Mouse (Mus musculus) stomach, embryonic 16.5 days (tissue): ENCODE data around the gene Cbln3. TPM values are rescaled to one million over a fixed set of nuclear protein-coding genes. Genes with fewer than 3 reads are reported as not detected.

Experiments used
- ATAC-seq: fragments of 200-750 bp; cut with Nextera tagmentation; 2 replicates; pipeline ENCODE4 v1.8.0; 2017; ENCODE audit warnings: moderate number of reproducible peaks, moderate TSS enrichment; ENCODE audit not compliant: insufficient read depth, low FRiP score
- H3K27ac ChIP-seq: fragments of 300-500 bp; sonication (generic); 2 replicates; pipeline ENCODE4 v1.5.1; 2014; ENCODE audit warnings: low read length
- H3K27me3 ChIP-seq: fragments of 300-500 bp; sonication (generic); 2 replicates; pipeline ENCODE4 v1.6.1; 2014; ENCODE audit warnings: low read length, control low read depth, mixed read lengths; ENCODE audit not compliant: control insufficient read depth, insufficient read depth
- H3K36me3 ChIP-seq: fragments of 300-500 bp; sonication (generic); 2 replicates; pipeline ENCODE4 v1.6.1; 2014; ENCODE audit warnings: low read length; ENCODE audit not compliant: control insufficient read depth, insufficient read depth
- H3K4me1 ChIP-seq: fragments of 300-500 bp; sonication (generic); 2 replicates; pipeline ENCODE4 v1.6.1; 2014; ENCODE audit warnings: low read length, control low read depth, mixed read lengths; ENCODE audit not compliant: control insufficient read depth, insufficient read depth
- H3K4me2 ChIP-seq: fragments of 300-500 bp; sonication (generic); 2 replicates; pipeline ENCODE4 v1.6.1; 2014; ENCODE audit warnings: low read depth, low read length, mixed read lengths
- H3K4me3 ChIP-seq: fragments of 300-500 bp; sonication (generic); replicated peaks from 2 replicates; pipeline ENCODE4 v1.5.1; 2014; ENCODE audit warnings: mild to moderate bottlenecking, low read length
- H3K9ac ChIP-seq: fragments of 300-500 bp; sonication (generic); 2 replicates; pipeline ENCODE4 v1.6.1; 2014; ENCODE audit warnings: low read length
- H3K9me3 ChIP-seq: fragments of 300-500 bp; sonication (generic); replicated peaks from 2 replicates; pipeline ENCODE4 v1.6.1; 2016; ENCODE audit warnings: low read length, control low read depth; ENCODE audit not compliant: control insufficient read depth
- WGBS: fragments of 180-500 bp; shearing (Covaris S2); extraction: QIAGEN DNeasy Blood & Tissue Kit; methylation state at CpG from one replicate; pipeline ENCODE4 v1.1.7; 2014; 5-methylcytosine and 5-hydroxymethylcytosine counted together
- polyA plus RNA-seq: library from polyadenylated mRNA; unstranded; fragments of >200 nt; fragmentation: Nextera tagmentation; extraction: Ambion mirVana; gene quantifications from 2 replicates; pipeline ENCODE4 v1.2.1, GENCODE M21; 2015

The Cbln3 gene
- polyA plus RNA-seq, 1 experiment from 2014 or later, result 0.45 TPM

- H3K9ac ChIP-seq, result no peak overlapping the region
- no peak overlapping the region for H3K4me2 ChIP-seq
- no peaks in the 10 kb centered on the region for H3K27me3 ChIP-seq
- WGBS, result 55% methylated on average over 4 of the region's 4 CpGs
- no peak overlapping the region for H3K27ac ChIP-seq
- no peaks in the 10 kb centered on the region for H3K36me3 ChIP-seq
- no peak for ATAC-seq
- no peaks in the 10 kb centered on the region for H3K4me1 ChIP-seq
- H3K9me3 ChIP-seq, result no peaks in the 10 kb centered on the region
- H3K4me3 ChIP-seq, result no peak overlapping the region
Observed at GRCm38 (mm10) chr14:55840853-55841366, 43.3 kb downstream of the Cbln3 start.

GRCm38 (mm10) chr14:55838740-55839139 lies 45.5 kb downstream of the Cbln3 start:
- ATAC-seq, result no peak
- Histone ChIP-seq H3K36me3 (no peaks in the 10 kb centered on the region), H3K9me3 (no peaks in the 10 kb centered on the region), H3K4me1 (0 out of 2 replicates have a peak, but pooled peaks cover 7% of the 10 kb centered on the region), H3K9ac (no peak overlapping the region), H3K27ac (no peak overlapping the region), H3K27me3 (no peaks in the 10 kb centered on the region), H3K4me3 (no peak overlapping the region), H3K4me2 (no peak overlapping the region)
- 90% methylated on average over 4 of the region's 4 CpGs for WGBS

- Histone ChIP-seq H3K27me3 (no peaks in the 10 kb centered on the region), H3K27ac (no peak overlapping the region)
- WGBS, result 85% methylated on average over 5 of the region's 5 CpGs
Observed at GRCm38 (mm10) chr14:55838312-55838711, 45.9 kb downstream of the Cbln3 start.

DNA sequence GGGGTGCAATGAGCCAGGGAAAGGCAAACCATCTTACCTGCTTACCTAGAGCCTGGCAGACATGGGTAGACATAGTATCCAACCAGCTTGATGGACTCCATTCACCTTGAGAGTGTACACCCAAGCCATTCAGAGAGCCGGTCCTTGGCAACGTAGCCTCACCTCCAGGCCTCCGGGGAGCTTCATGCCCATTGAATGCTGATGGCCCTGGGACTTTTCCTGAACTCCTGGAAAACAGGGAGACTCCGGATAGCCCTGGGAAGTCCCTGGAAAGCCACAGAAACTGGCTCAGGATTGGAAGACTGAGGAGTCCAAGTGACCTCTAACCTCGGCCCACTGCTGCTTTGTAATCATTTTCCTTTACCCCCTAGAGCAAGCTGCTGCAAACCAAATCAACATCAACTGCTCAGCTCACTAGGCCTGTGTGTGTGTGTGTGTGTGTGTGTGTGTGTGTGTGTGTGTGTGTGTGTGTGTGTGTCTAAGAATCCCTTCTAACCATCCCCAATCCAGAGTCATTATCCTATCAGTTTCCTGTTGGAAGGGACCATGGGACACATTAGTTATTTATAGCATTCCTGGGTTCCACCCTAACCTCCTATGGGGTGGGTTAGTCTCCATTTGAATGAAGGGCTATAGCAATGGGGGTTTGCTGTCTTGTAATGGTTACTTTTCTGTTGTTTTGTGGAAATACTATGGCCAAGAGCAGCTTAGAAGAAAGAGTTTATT lies 49.2 kb downstream of the Cbln3 start:
- no peak for ATAC-seq
- no peak overlapping the region for H3K4me2 ChIP-seq
- 77% methylated on average over 5 of the region's 5 CpGs for WGBS
- no peak overlapping the region for H3K27ac ChIP-seq
- H3K4me3 ChIP-seq, result no peak overlapping the region
- no peak overlapping the region for H3K9ac ChIP-seq
- 0 out of 2 replicates have a peak, but pooled peaks cover 7% of the 10 kb centered on the region for H3K4me1 ChIP-seq
- H3K27me3 ChIP-seq, result no peaks in the 10 kb centered on the region
- no peaks in the 10 kb centered on the region for H3K9me3 ChIP-seq
- no peaks in the 10 kb centered on the region; the same call in 1 of the 2 replicates for H3K36me3 ChIP-seq

More at GRCm38 (mm10) chr14:55838312-55838711, 45.9 kb downstream of the Cbln3 start:
- Histone ChIP-seq H3K4me1 (0 out of 2 replicates have a peak, but pooled peaks cover 7% of the 10 kb centered on the region), H3K9ac (no peak overlapping the region), H3K9me3 (no peaks in the 10 kb centered on the region), H3K36me3 (no peaks in the 10 kb centered on the region), H3K4me2 (no peak overlapping the region), H3K4me3 (no peak overlapping the region)
- no peak for ATAC-seq

- H3K4me3 ChIP-seq, result no peak overlapping the region
- H3K4me1 ChIP-seq, result peaks cover 17% of the 10 kb centered on the region; the same call in 1 of the 2 replicates
- no peak overlapping the region for H3K4me2 ChIP-seq
- H3K9ac ChIP-seq, result no peak overlapping the region
- WGBS, result 78% methylated on average over 4 of the region's 4 CpGs
- H3K27me3 ChIP-seq, result no peaks in the 10 kb centered on the region
- ATAC-seq, result no peak
- H3K27ac ChIP-seq, result no peak overlapping the region
- H3K36me3 ChIP-seq, result peaks cover 4% of the 10 kb centered on the region
- no peaks in the 10 kb centered on the region for H3K9me3 ChIP-seq
Observed at GRCm38 (mm10) chr14:55833126-55833525, 51.1 kb downstream of the Cbln3 start.

GRCm38 (mm10) chr14:55830331-55830730 lies 53.9 kb downstream of the Cbln3 start:
- ATAC-seq, result no peak
- Histone ChIP-seq H3K27ac (no peak overlapping the region), H3K9ac (no peak overlapping the region), H3K4me2 (no peak overlapping the region), H3K36me3 (peaks cover 4% of the 10 kb centered on the region), H3K9me3 (no peaks in the 10 kb centered on the region), H3K4me1 (peaks cover 18% of the 10 kb centered on the region; the same call in 1 of the 2 replicates), H3K4me3 (no peak overlapping the region), H3K27me3 (no peaks in the 10 kb centered on the region)
- 78% methylated on average over 4 of the region's 4 CpGs for WGBS

- Histone ChIP-seq H3K27ac (no peak overlapping the region), H3K27me3 (no peaks in the 10 kb centered on the region), H3K36me3 (peaks cover 4% of the 10 kb centered on the region), H3K4me1 (peaks cover 18% of the 10 kb centered on the region; the same call in 1 of the 2 replicates), H3K4me3 (no peak overlapping the region), H3K4me2 (no peak overlapping the region), H3K9me3 (no peaks in the 10 kb centered on the region), H3K9ac (no peak overlapping the region)
- 87% methylated on average over 16 of the region's 16 CpGs for WGBS
- no peak for ATAC-seq
Observed at GRCm38 (mm10) chr14:55829854-55830253, 54.3 kb downstream of the Cbln3 start.

Other genes with a start within 250 kb of the Cbln3 start
- 86.3 and 114 TPM in 2 replicates for gene Ipo4, start 248.4 kb downstream of the Cbln3 start, polyA plus RNA-seq
- gene Gm49378, start 246.5 kb downstream of the Cbln3 start, polyA plus RNA-seq, result 2.0 and 2.5 TPM in 2 replicates
- gene Tm9sf1, start 240.6 kb downstream of the Cbln3 start, polyA plus RNA-seq, result 116 and 123 TPM in 2 replicates
- gene Tssk4, start 234.2 kb downstream of the Cbln3 start, polyA plus RNA-seq, result 0.50 and 1.1 TPM in 2 replicates
- 54.4 and 55.8 TPM in 2 replicates for gene Mdp1, start 223.9 kb downstream of the Cbln3 start, polyA plus RNA-seq
- gene Gmpr2, start 212.5 kb downstream of the Cbln3 start, polyA plus RNA-seq, result 58.0 and 63.4 TPM in 2 replicates
- 462 and 484 TPM in 2 replicates for gene Nedd8, start 212.3 kb downstream of the Cbln3 start, polyA plus RNA-seq
- gene Tinf2, start 202.6 kb downstream of the Cbln3 start, polyA plus RNA-seq, result 34.4 and 36.3 TPM in 2 replicates
- 53.1 and 72.9 TPM in 2 replicates for gene Tgm1, start 170.5 kb downstream of the Cbln3 start, polyA plus RNA-seq
- gene Rabggta, start 162.1 kb downstream of the Cbln3 start, polyA plus RNA-seq, result 36.3 and 37.1 TPM in 2 replicates
- 107 and 125 TPM in 2 replicates for gene Dhrs1, start 138.7 kb downstream of the Cbln3 start, polyA plus RNA-seq
- 23.8 and 28.4 TPM in 2 replicates for gene Nop9, start 138.7 kb downstream of the Cbln3 start, polyA plus RNA-seq
- gene Cideb, start 125.9 kb downstream of the Cbln3 start, polyA plus RNA-seq, result 14.8 and 15.1 TPM in 2 replicates
- 0.71 and 0.81 TPM in 2 replicates for gene Ltb4r2, start 123.0 kb downstream of the Cbln3 start, polyA plus RNA-seq
- gene Ltb4r1, start 118.4 kb downstream of the Cbln3 start, polyA plus RNA-seq, result 2.4 and 4.8 TPM in 2 replicates
- gene Adcy4, start 100.3 kb downstream of the Cbln3 start, polyA plus RNA-seq, result 7.7 and 8.2 TPM in 2 replicates
- 32.7 and 34.4 TPM in 2 replicates for gene Ripk3, start 95.5 kb downstream of the Cbln3 start, polyA plus RNA-seq
- 32.9 and 33.9 TPM in 2 replicates for gene Nfatc4, start 61.2 kb downstream of the Cbln3 start, polyA plus RNA-seq
- 18.0 and 19.3 TPM in 2 replicates for gene Nynrin, start 30.4 kb downstream of the Cbln3 start, polyA plus RNA-seq
- gene Khnyn, start 555 bp upstream of the Cbln3 start, polyA plus RNA-seq, result 18.5 and 21.7 TPM in 2 replicates
- gene Sdr39u1, start 15.9 kb upstream of the Cbln3 start, polyA plus RNA-seq, result 65.5 and 66.5 TPM in 2 replicates
- 18.9 and 33.3 TPM in 2 replicates for gene Cma1, start 60.3 kb upstream of the Cbln3 start, polyA plus RNA-seq
- gene Cma2, start 66.6 kb upstream of the Cbln3 start, polyA plus RNA-seq, result not detected in 2 replicates
- gene Mcpt1, start 133.6 kb upstream of the Cbln3 start, polyA plus RNA-seq, result 0.22 and 0.48 TPM in 2 replicates
- gene Mcpt9, start 146.1 kb upstream of the Cbln3 start, polyA plus RNA-seq, result not detected in 2 replicates
- 0.65 and 0.75 TPM in 2 replicates for gene Mcpt2, start 157.6 kb upstream of the Cbln3 start, polyA plus RNA-seq
- gene Mcpt4, start 177.9 kb upstream of the Cbln3 start, polyA plus RNA-seq, result 1.5 and 2.1 TPM in 2 replicates
- gene Mcpt8, start 200.9 kb upstream of the Cbln3 start, polyA plus RNA-seq, result 2.1 and 4.3 TPM in 2 replicates
- 0.92 and 1.7 TPM in 2 replicates for gene Ctsg, start 218.2 kb upstream of the Cbln3 start, polyA plus RNA-seq
- gene Gzme, start 236.2 kb upstream of the Cbln3 start, polyA plus RNA-seq, result not detected in 2 replicates
- gene Gzmd, start 248.2 kb upstream of the Cbln3 start, polyA plus RNA-seq, result not detected in 2 replicates